Comparison of ENCODE assay signal across 11 mouse cellular contexts in the genomic region with DNA sequence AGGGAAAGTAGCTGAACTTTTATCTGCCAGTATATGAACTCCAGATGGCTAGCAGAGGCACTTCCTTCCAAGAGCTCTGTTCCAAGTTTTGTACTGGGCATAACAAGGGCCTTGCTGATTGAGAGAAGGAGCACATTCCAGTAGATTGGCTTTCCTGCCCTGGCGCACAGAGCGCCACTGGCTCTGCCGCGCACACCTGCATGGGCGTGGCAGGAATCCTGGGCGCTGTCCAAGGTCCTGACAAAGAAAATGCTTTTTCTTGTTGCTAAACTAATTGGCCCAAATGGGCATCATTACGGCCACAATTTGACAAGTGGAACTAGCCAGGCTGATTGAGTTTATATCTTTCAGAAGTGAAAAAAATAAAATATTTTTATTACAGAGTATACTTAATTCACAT.
DNase-seq lines count a peak whose midpoint lies in the region; ATAC-seq and TF ChIP-seq lines count a peak whose summit lies in the region.
"Had no signal": no experiment of that assay in that cellular context is flagged by ENCODE, and none has a peak within 500 bp of the region (broad histone marks: within the 10 kb centered on the region; RNA-seq: fewer than 3 reads in every experiment).

No protein-coding gene starts in this region.

- H3K4me2 ChIP-seq in liver, embryonic 12.5 days, result no peak overlapping the region
- no peak overlapping the region for H3K4me2 ChIP-seq in embryonic facial prominence, embryonic 11.5 days (ENCODE audit: low read depth, low read length)
- no peak overlapping the region for H3K4me2 ChIP-seq in midbrain, postnatal 0 days (ENCODE audit: low read depth, low read length, poor library complexity, severe bottlenecking)
- H3K4me2 ChIP-seq in hindbrain, embryonic 14.5 days (replicated peaks), result no peak overlapping the region
- H3K4me2 ChIP-seq: hindbrain, embryonic 15.5 days had no signal

- H3K4me1 ChIP-seq in liver, embryonic 12.5 days, result no peaks in the 10 kb centered on the region
- H3K4me1 ChIP-seq in embryonic facial prominence, embryonic 11.5 days (ENCODE audit: control insufficient read depth, insufficient read depth, low read length), result no peaks in the 10 kb centered on the region
- no peaks in the 10 kb centered on the region for H3K4me1 ChIP-seq in midbrain, postnatal 0 days (ENCODE audit: insufficient read depth, low read length)
- peaks cover 4% of the 10 kb centered on the region; the same call in 1 of the 2 replicates for H3K4me1 ChIP-seq in hindbrain, embryonic 14.5 days (replicated peaks; ENCODE audit: control insufficient read depth, insufficient read depth, low read length)

- no peak overlapping the region for H3K9ac ChIP-seq in liver, embryonic 12.5 days
- H3K9ac ChIP-seq in embryonic facial prominence, embryonic 11.5 days (replicated peaks; ENCODE audit: low read length), result no peak overlapping the region
- no peak overlapping the region for H3K9ac ChIP-seq in midbrain, postnatal 0 days (replicated peaks; ENCODE audit: low read length, poor library complexity, severe bottlenecking)
- H3K9ac ChIP-seq in hindbrain, embryonic 14.5 days, result no peak overlapping the region
- H3K9ac ChIP-seq: hindbrain, embryonic 15.5 days had no signal

- no peak overlapping the region for H3K27ac ChIP-seq in liver, embryonic 12.5 days
- H3K27ac ChIP-seq in embryonic facial prominence, embryonic 11.5 days (replicated peaks; ENCODE audit: low read depth, low read length), result no peak overlapping the region
- no peak overlapping the region for H3K27ac ChIP-seq in midbrain, postnatal 0 days (ENCODE audit: low read depth, low read length)
- H3K27ac ChIP-seq in hindbrain, embryonic 14.5 days, result no peak overlapping the region
- H3K27ac ChIP-seq: hindbrain, embryonic 15.5 days had no signal

- no peaks in the 10 kb centered on the region for H3K27me3 ChIP-seq in liver, embryonic 12.5 days (replicated peaks)
- no peaks in the 10 kb centered on the region for H3K27me3 ChIP-seq in embryonic facial prominence, embryonic 11.5 days (ENCODE audit: control insufficient read depth, insufficient read depth, low read length)
- H3K27me3 ChIP-seq in midbrain, postnatal 0 days (ENCODE audit: insufficient read depth, low read length), result no peaks in the 10 kb centered on the region
- no peaks in the 10 kb centered on the region for H3K27me3 ChIP-seq in hindbrain, embryonic 14.5 days (ENCODE audit: control insufficient read depth, insufficient read depth, low read length)
- H3K27me3 ChIP-seq: hindbrain, embryonic 15.5 days had no signal

- 12% methylated on average over 7 of the region's 7 CpGs for WGBS in liver, embryonic 12.5 days (ENCODE audit: insufficient replicate concordance)
- 11% methylated on average over 7 of the region's 7 CpGs for WGBS in embryonic facial prominence, embryonic 11.5 days
- 21% methylated on average over 7 of the region's 7 CpGs for WGBS in midbrain, postnatal 0 days
- WGBS in hindbrain, embryonic 14.5 days, result 17% methylated on average over 7 of the region's 7 CpGs

- 0 out of 2 replicates have a peak, but pooled peaks cover 2% of the 10 kb centered on the region for H3K9me3 ChIP-seq in liver, embryonic 12.5 days (replicated peaks)
- H3K9me3 ChIP-seq in embryonic facial prominence, embryonic 11.5 days (replicated peaks; ENCODE audit: control insufficient read depth, low read length), result no peaks in the 10 kb centered on the region
- H3K9me3 ChIP-seq in midbrain, postnatal 0 days (ENCODE audit: low read length), result no peaks in the 10 kb centered on the region
- no peaks in the 10 kb centered on the region for H3K9me3 ChIP-seq in hindbrain, embryonic 14.5 days (ENCODE audit: control insufficient read depth, low read length)
- H3K9me3 ChIP-seq: hindbrain, embryonic 15.5 days had no signal

- DNase-seq in liver (peak; percentile 24), WW6 (ENCODE audit: low read depth, low spot score) (peak; percentile 20)
- peak; percentile 78 for DNase-seq in embryonic facial prominence, embryonic 11.5 days (ENCODE audit: low spot score)
- DNase-seq in midbrain, postnatal 0 days (ENCODE audit: low spot score), result no peak
- no peak for DNase-seq in left cerebral cortex, adult 18-20 months (ENCODE audit: low spot score in 2 of 2)
- no peak for DNase-seq in hindbrain, embryonic 14.5 days (ENCODE audit: low spot score)
- DNase-seq: adrenal gland, adult 2 months; right cerebral cortex, postnatal 14 days had no signal

- H3K36me3 ChIP-seq in liver, embryonic 12.5 days, result no peaks in the 10 kb centered on the region
- H3K36me3 ChIP-seq in embryonic facial prominence, embryonic 11.5 days (replicated peaks; ENCODE audit: control insufficient read depth, insufficient read depth, low read depth, low read length), result no peaks in the 10 kb centered on the region
- H3K36me3 ChIP-seq in midbrain, postnatal 0 days (ENCODE audit: insufficient read depth, low read length), result no peaks in the 10 kb centered on the region
- no peaks in the 10 kb centered on the region for H3K36me3 ChIP-seq in hindbrain, embryonic 14.5 days (replicated peaks; ENCODE audit: control insufficient read depth, insufficient read depth)
- H3K36me3 ChIP-seq: hindbrain, embryonic 15.5 days had no signal

- no peak for TF ChIP-seq CTCF in midbrain, postnatal 0 days (IDR thresholded peaks at IDR 0.05)

- ATAC-seq in liver, embryonic 12.5 days, result no peak
- no peak for ATAC-seq in embryonic facial prominence, embryonic 11.5 days (replicated peaks; ENCODE audit: insufficient number of reproducible peaks, low FRiP score, low TSS enrichment, low read depth)
- ATAC-seq in megakaryocyte progenitor cell, adult 5-6 weeks (replicated peaks; ENCODE audit: poor library complexity), result peak; percentile 52; the same call in 1 of the 2 replicates
- ATAC-seq in midbrain, postnatal 0 days (ENCODE audit: low FRiP score), result no peak
- no peak for ATAC-seq in hindbrain, embryonic 14.5 days (ENCODE audit: low FRiP score)

- H3K4me3 ChIP-seq in liver, embryonic 12.5 days, result no peak overlapping the region
- H3K4me3 ChIP-seq in embryonic facial prominence, embryonic 11.5 days (ENCODE audit: low read depth, low read length), result no peak overlapping the region
- H3K4me3 ChIP-seq in midbrain, postnatal 0 days (ENCODE audit: low read depth, low read length), result no peak overlapping the region
- H3K4me3 ChIP-seq in hindbrain, embryonic 14.5 days (replicated peaks; ENCODE audit: low read length), result no peak overlapping the region
- H3K4me3 ChIP-seq: hindbrain, embryonic 15.5 days had no signal

Comparison
In these comparisons a context has a peak if more than half of its experiments do, and no peak if none do; other contexts are left out.
1. DNase-seq: peak in liver (single experiment), WW6 (single experiment) and embryonic facial prominence, embryonic 11.5 days (single experiment); none in midbrain, postnatal 0 days (single experiment), left cerebral cortex, adult 18-20 months (0 of 2) and hindbrain, embryonic 14.5 days (single experiment).